Mouse (Mus musculus) erythroblast, embryonic 14.5 days (primary cell): ENCODE measurements around the gene Igf2bp3.

ENCODE experiments used
- GATA1 ChIP-seq: IDR thresholded peaks from 2 replicates; pipeline ENCODE4 v1.6.1; 2012; ENCODE audit warnings: low read length, inconsistent platforms, mixed read lengths
- TAL1 ChIP-seq: IDR thresholded peaks from 3 replicates; pipeline ENCODE4 v1.6.1; 2012; ENCODE audit warnings: low read length, inconsistent platforms, mixed read lengths

GRCm38 (mm10) chr6:49115550-49115949, 99.2 kb downstream of the Igf2bp3 start:
- TF ChIP-seq GATA1: no peak
- no peak for TF ChIP-seq TAL1
